Mouse (Mus musculus) lung, embryonic 16.5 days (tissue): ENCODE results near the gene Zfp106. TPM values are rescaled to one million over a fixed set of nuclear protein-coding genes. Genes with fewer than 3 reads are reported as not detected.
A peak's percentile ranks its signal among the peaks of the same experiment; 100 is the strongest.
"Not testable (repeated sequence)": the region's sequence is repeated elsewhere in the genome, so short reads cannot be mapped to it uniquely, and the experiment has no call there.

ENCODE experiments used
- ATAC-seq: fragments of 200-750 bp; cut with Nextera tagmentation; 2 replicates; pipeline ENCODE4 v1.8.0; 2017; ENCODE audit warnings: low read depth, mild to moderate bottlenecking, moderate library complexity
- H3K27ac ChIP-seq: fragments of 300-500 bp; sonication (generic); 2 replicates; pipeline ENCODE4 v1.5.1; 2014; ENCODE audit warnings: mild to moderate bottlenecking, control low read depth, low read length
- H3K27me3 ChIP-seq: fragments of 300-500 bp; sonication (generic); 2 replicates; pipeline ENCODE4 v1.6.1; 2014; ENCODE audit warnings: low read depth, low read length, mixed read lengths; ENCODE audit not compliant: control insufficient read depth, insufficient read depth
- H3K36me3 ChIP-seq: fragments of 300-500 bp; sonication (generic); 2 replicates; pipeline ENCODE4 v1.6.1; 2014; ENCODE audit warnings: low read length; ENCODE audit not compliant: control insufficient read depth, insufficient read depth
- H3K4me1 ChIP-seq: fragments of 300-500 bp; sonication (generic); replicated peaks from 2 replicates; pipeline ENCODE4 v1.6.1; 2014; ENCODE audit warnings: low read length, mixed read lengths; ENCODE audit not compliant: control insufficient read depth, insufficient read depth
- H3K4me2 ChIP-seq: fragments of 300-500 bp; sonication (generic); 2 replicates; pipeline ENCODE4 v1.6.1; 2014; ENCODE audit warnings: low read depth, low read length, control low read depth
- H3K4me3 ChIP-seq: fragments of 300-500 bp; sonication (generic); 2 replicates; pipeline ENCODE4 v1.5.1; 2014; ENCODE audit warnings: mild to moderate bottlenecking, low read length, control low read depth
- H3K9ac ChIP-seq: fragments of 300-500 bp; sonication (generic); 2 replicates; pipeline ENCODE4 v1.6.1; 2014; ENCODE audit warnings: low read length, control low read depth
- H3K9me3 ChIP-seq: fragments of 300-500 bp; sonication (generic); 2 replicates; pipeline ENCODE4 v1.6.1; 2016; ENCODE audit warnings: low read length; ENCODE audit not compliant: control insufficient read depth
- WGBS: fragments of 180-500 bp; shearing (Covaris S2); extraction: QIAGEN DNeasy Blood & Tissue Kit; methylation state at CpG from one replicate; pipeline ENCODE4 v1.1.7; 2014; 5-methylcytosine and 5-hydroxymethylcytosine counted together
- polyA plus RNA-seq: library from polyadenylated mRNA; unstranded; fragments of >200 nt; fragmentation: Nextera tagmentation; extraction: Ambion mirVana; gene quantifications from 2 replicates; pipeline ENCODE4 v1.2.1, GENCODE M21; 2015

Gene Zfp106
- polyA plus RNA-seq, 1 experiment from 2014 or later: 37.4 TPM

DNA sequence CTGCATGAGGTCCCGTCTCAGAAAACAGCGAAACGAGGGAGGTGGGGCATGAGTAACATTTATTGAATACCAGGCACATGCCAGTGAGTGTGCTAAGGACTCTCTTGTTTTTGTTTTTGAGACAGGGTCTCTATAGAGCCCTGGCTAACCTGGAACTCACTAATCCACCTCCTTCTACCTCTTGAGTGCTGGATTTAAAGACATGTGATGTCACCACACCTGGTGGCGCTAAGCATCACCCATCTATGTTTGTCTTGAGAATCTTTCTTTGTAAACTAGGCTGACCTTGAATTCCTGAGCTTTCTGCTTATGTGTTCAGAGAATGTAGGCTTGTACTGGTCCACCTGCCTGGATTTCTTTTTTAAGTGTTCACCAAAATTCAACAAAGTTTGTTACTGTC, 14.2 kb upstream of the Zfp106 start:
- Histone ChIP-seq H3K27me3 (no peaks in the 10 kb centered on the region), H3K4me1 (peaks cover 3% of the 10 kb centered on the region), H3K4me2 (no peak overlapping the region), H3K36me3 (no peaks in the 10 kb centered on the region), H3K9me3 (no peaks in the 10 kb centered on the region), H3K27ac (peak overlapping the region; percentile 2; the same call in 1 of the 2 replicates), H3K4me3 (no peak overlapping the region), H3K9ac (no peak overlapping the region)
- WGBS: 49% methylated on average over 4 of the region's 4 CpGs
- no peak for ATAC-seq

DNA sequence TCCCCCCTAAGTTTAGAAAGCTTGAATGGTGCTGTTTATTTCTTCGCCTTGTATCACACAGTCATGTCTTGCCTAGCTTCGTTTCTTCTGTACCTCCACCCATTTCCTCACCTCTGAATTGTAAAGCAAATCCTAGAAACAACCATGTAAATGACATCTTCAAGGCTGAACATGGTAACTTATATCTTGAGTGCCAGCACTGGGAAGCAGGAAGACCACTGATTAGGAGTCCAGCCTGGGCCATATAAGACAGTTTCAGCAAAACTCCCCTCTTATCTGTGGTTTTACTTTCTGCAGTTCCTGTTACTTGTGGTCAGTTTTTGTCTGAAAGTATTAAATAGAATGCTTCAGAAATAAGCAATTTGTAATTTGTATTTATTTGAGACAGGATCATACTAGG, 12.3 kb upstream of the Zfp106 start:
- Histone ChIP-seq H3K9me3 (no peaks in the 10 kb centered on the region), H3K27ac (no peak overlapping the region), H3K4me3 (no peak overlapping the region), H3K36me3 (peaks cover 2% of the 10 kb centered on the region; the same call in 1 of the 2 replicates), H3K27me3 (no peaks in the 10 kb centered on the region), H3K4me2 (no peak overlapping the region), H3K4me1 (peaks cover 3% of the 10 kb centered on the region), H3K9ac (no peak overlapping the region)
- WGBS: 79% methylated on average over 2 of the region's 2 CpGs
- ATAC-seq: no peak

DNA sequence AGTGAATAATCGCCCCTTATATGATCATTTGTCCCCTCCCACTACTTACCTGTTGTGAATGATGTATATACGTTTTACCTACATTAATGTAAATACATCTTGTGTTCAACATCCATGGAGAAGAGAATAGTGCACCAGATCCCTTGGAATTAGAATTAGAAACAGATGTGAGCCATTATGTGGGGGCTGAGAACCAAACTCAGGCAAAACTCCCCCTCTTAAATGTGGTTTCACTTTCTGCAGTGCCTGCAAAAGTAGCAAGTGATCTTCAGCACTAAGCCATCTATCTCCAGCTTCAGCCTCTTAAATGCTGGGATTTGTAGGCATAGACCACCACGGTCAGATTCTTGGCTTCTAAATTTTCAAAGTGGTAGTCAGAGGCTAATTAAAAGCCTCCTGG, 11.5 kb upstream of the Zfp106 start:
- H3K27ac ChIP-seq: no peak overlapping the region
- H3K4me3 ChIP-seq: no peak overlapping the region
- H3K4me1 ChIP-seq: peaks cover 3% of the 10 kb centered on the region
- H3K9ac ChIP-seq: no peak overlapping the region
- WGBS: 85% methylated on average over 3 of the region's 3 CpGs
- H3K9me3 ChIP-seq: no peaks in the 10 kb centered on the region
- no peak for ATAC-seq
- H3K27me3 ChIP-seq: no peaks in the 10 kb centered on the region
- H3K4me2 ChIP-seq: no peak overlapping the region
- peaks cover 2% of the 10 kb centered on the region; the same call in 1 of the 2 replicates for H3K36me3 ChIP-seq

DNA sequence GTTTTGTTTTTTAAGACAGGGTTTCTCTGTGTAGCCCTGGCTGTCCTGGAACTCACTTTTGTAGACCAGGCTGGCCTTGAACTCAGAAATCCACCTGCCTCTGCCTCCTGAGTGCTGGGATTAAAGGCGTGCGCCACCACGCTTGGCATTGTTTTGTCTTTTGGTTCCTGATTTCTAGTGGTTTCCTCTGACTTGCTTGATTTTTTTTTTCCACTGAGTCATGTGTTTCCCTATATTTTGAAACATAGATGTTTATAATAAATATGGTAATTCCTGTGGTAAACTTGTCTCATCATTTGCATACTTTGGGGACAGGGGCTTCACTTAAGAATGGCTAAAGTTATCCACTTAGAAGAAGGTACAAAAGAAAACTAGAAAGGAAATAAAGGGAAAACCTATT, 8.5 kb upstream of the Zfp106 start:
- not testable (repeated sequence) for ATAC-seq, H3K4me2 ChIP-seq, H3K27ac ChIP-seq, H3K9me3 ChIP-seq, H3K36me3 ChIP-seq, H3K9ac ChIP-seq, H3K4me1 ChIP-seq, H3K4me3 ChIP-seq, H3K27me3 ChIP-seq
- WGBS: 97% methylated on average over 3 of the region's 3 CpGs

DNA sequence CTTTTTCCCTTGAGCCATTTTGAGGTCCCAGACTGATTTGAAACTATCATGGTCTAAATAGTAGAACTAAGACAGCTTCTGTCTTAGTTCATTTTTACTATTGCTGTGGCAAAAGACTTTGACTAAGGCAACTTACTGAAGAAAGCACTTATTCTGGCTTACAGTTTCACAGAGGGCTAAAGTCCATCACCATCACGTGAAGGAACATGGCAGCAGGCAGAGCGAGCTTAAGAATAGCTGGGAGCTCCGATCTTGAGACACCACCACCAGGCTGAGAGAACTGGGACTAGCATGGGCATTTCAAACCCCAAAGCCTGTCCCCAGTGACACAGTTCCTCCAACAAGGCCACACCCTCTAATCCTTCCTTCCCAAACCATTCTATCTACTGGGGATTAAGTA, 7.4 kb upstream of the Zfp106 start:
- Histone ChIP-seq H3K36me3 (peaks cover 2% of the 10 kb centered on the region; the same call in 1 of the 2 replicates), H3K9ac (no peak overlapping the region), H3K27ac (no peak overlapping the region), H3K27me3 (no peaks in the 10 kb centered on the region), H3K4me3 (no peak overlapping the region), H3K4me2 (no peak overlapping the region), H3K4me1 (peaks cover 6% of the 10 kb centered on the region), H3K9me3 (no peaks in the 10 kb centered on the region)
- WGBS: 94% methylated on average over 3 of the region's 3 CpGs
- no peak for ATAC-seq

DNA sequence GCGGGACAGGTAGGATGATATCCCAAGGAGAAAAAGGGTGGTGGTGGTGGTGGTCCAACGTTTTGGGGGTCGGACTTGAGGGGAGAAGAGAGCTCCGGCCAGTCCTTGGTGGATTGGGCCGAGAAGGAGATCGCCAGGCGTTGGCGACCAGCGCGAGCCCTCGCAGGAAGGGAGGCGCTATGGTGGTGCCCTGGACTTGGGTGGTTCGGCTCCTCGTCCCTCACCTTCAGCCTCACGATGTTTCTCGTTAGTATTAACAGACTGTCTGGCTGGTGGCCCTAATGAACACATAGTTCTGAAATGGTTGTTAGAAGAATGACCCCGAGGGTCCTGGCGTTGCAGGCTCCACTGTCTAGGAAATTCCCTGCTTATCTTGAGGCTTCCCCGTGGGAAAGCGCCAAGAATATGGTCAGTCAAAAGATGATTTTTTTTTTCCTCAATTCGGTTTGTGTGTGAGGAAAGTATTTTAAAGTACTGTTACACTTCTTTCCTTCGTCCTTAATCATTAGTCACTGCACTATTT, 4.2 kb upstream of the Zfp106 start:
- H3K4me3 ChIP-seq: peak overlapping the region; percentile 67
- peaks cover 10% of the 10 kb centered on the region for H3K4me1 ChIP-seq
- peaks cover 2% of the 10 kb centered on the region; the same call in 1 of the 2 replicates for H3K36me3 ChIP-seq
- H3K4me2 ChIP-seq: peak overlapping the region; percentile 59
- peak overlapping the region; percentile 85 for H3K9ac ChIP-seq
- H3K9me3 ChIP-seq: no peaks in the 10 kb centered on the region
- peak overlapping the region; percentile 90 for H3K27ac ChIP-seq
- H3K27me3 ChIP-seq: no peaks in the 10 kb centered on the region
- 0% methylated on average over 22 of the region's 22 CpGs for WGBS
- peak; percentile 73 for ATAC-seq

DNA sequence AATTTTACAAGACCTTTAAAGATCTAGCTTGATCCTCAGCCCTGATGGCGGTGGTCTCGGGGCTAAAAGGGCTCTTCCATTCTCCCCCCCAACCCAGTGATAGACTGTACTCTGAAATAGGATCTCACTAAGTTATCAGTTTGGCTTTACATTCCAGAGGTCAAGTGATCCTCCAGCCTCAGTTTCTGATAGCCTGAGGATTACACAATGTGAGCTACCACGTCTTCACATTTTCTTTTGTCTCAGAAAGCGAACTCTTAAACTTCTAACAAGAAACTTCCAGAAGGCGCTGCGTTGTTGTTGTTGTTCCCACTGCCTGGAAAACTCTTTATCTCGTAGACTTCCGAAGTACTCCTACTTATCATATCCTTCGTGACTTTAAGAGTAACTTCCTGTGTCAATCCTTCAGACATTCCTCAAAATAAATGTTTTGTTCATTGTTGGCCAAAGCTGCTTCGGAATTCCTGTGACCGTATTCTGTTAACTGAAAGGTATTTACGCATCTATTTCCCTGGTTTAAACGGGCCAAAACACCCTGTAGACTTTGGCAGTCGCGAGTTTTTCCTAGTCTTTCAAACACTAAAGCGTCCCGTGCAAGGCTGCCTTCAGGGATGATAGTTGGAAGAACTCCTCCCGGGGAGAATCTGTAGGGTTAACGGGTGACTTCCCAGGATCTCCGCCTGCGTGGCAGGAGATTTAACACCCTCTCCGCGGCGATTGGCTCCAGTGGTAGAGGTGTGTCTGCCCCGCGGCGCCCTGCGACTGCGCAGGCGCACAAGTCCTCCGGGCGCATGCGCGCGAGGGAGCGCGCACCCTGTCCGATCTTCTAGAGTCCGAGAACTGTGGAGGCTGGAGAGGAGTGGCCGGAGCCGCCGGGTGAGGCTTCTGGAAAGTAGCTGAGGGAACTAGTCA, 3.5 kb upstream of the Zfp106 start, which contains the start of gene Snap23:
TSS of gene Snap23 (plus strand) at position 786 of the 912 bp plus-strand sequence.
- no peaks in the 10 kb centered on the region for H3K9me3 ChIP-seq
- H3K4me1 ChIP-seq: peaks cover 14% of the 10 kb centered on the region
- under 1% methylated on average over 42 of the region's 42 CpGs for WGBS
- ATAC-seq: peak; percentile 97
- peak within 1 kb of the TSS; percentile 85 for H3K9ac ChIP-seq
- peak within 1 kb of the TSS; percentile 90 for H3K27ac ChIP-seq
- no peaks in the 10 kb centered on the region for H3K27me3 ChIP-seq
- H3K4me3 ChIP-seq: peak within 1 kb of the TSS; percentile 67
- H3K4me2 ChIP-seq: peak within 1 kb of the TSS; percentile 59
- peaks cover 2% of the 10 kb centered on the region; the same call in 1 of the 2 replicates for H3K36me3 ChIP-seq

DNA sequence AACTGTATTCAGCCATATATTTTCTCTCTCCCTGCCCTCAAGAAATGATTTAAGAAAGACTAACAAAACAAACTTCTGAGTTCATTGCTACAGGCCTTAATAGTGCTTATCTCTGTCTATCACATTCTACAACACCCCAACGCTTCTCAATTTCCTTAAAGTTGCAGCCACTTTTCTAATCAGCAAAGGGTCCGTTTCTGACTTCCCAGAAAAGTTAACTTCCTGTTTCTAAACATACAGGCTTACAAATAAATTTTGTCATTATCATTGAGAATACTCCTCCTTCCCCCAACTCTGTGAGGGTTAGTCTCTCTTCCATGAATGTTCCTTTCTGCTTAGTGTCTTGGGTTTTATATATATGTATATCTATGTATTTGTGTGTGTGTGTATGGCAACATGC, 1.7 kb upstream of the Zfp106 start:
- Histone ChIP-seq H3K9ac (no peak overlapping the region), H3K27me3 (no peaks in the 10 kb centered on the region), H3K4me1 (peaks cover 14% of the 10 kb centered on the region), H3K4me2 (no peak overlapping the region), H3K36me3 (no peaks in the 10 kb centered on the region), H3K9me3 (no peaks in the 10 kb centered on the region), H3K27ac (no peak overlapping the region), H3K4me3 (no peak overlapping the region)
- no peak for ATAC-seq
- WGBS: 69% methylated on average over 2 of the region's 2 CpGs

DNA sequence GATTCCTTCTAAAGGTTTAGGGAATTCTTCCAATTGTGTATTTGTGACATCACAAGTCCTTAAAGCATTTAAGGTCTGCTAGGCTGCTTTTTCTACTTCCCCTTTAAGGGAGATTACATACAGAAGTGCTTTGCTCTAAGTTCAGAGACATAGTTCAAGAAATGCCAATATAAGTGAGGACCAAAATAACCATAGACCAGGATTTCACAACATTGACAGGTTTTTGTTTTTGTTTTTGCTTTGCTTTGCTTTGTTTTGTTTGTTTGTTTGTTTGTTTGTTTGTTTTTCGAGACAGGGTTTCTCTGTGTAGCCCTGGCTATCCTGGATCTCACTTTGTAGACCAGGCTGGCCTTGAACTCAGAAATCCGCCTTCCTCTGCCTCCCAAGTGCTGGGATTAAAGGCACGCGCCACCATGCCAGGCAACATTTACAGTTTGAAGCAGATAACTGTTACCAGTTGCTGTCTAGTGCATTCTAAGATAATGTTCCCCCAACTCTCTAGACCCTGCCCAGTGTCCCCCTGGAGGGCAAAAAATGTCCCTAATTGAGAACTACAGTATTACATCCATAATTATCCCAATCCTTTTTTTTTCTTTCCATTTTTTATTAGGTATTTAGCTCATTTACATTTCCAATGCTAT, 1.0 kb upstream of the Zfp106 start:
- not testable (repeated sequence) for H3K27ac ChIP-seq, H3K4me2 ChIP-seq, H3K9ac ChIP-seq, H3K9me3 ChIP-seq, H3K27me3 ChIP-seq, H3K36me3 ChIP-seq, H3K4me3 ChIP-seq, ATAC-seq
- H3K4me1 ChIP-seq: peaks cover 14% of the 10 kb centered on the region
- WGBS: 93% methylated on average over 4 of the region's 4 CpGs
